Mouse (Mus musculus) bone marrow macrophage, adult 2 months (primary cell): ENCODE data around the gene Dynll1.

Source experiments
- CTCF ChIP-seq: IDR thresholded peaks from 2 replicates; pipeline ENCODE4 v1.5.1; 2012; ENCODE audit warnings: low read depth, mild to moderate bottlenecking, low read length, moderate library complexity
- POLR2A ChIP-seq: IDR thresholded peaks from 2 replicates; pipeline ENCODE4 v1.6.1; 2012; ENCODE audit warnings: mild to moderate bottlenecking, low read depth, low read length, borderline replicate concordance

DNA sequence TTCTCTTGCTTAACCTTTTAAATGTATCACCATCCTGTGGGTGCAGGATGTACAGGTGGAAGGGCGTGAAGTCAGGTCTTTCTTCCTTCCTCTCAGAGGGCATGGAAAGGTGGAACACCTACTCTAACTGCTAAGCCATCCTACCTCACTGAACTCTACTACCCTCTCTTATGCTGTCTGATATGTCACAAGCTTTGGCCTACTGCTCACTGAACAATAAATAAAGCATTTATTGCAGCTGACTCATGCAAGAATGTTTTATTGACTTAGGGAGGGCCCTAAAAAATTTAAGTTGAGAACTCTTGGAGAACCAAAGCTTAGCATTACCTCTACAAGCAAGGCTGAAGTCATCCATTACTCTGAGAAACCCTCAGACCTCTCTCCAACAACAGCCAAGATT lies 30.8 kb downstream of the Dynll1 start:
- TF ChIP-seq POLR2A (no peak), CTCF (no peak)
